Mouse (Mus musculus) forebrain, postnatal 0 days (tissue): ENCODE data around the gene C1ql4. TPM values are rescaled to one million over a fixed set of nuclear protein-coding genes. Genes with fewer than 3 reads are reported as not detected.

Experiments used
- ATAC-seq: fragments of 200-750 bp; cut with Nextera tagmentation; 2 replicates; pipeline ENCODE4 v1.8.0; 2017; ENCODE audit warnings: mild to moderate bottlenecking, moderate library complexity
- DNase-seq: peaks from one replicate; pipeline ENCODE4 v3.0.0-alpha.2; 2015
- H3K27ac ChIP-seq: fragments of 300-500 bp; sonication (generic); 2 replicates; pipeline ENCODE4 v1.5.1; 2014; ENCODE audit warnings: low read depth, mild to moderate bottlenecking, antibody characterized with exemption, low read length, moderate library complexity, mixed read lengths
- H3K27me3 ChIP-seq: fragments of 300-500 bp; sonication (generic); 2 replicates; pipeline ENCODE4 v1.6.1; 2014; ENCODE audit warnings: mild to moderate bottlenecking, low read length, mixed read lengths; ENCODE audit not compliant: insufficient read depth
- H3K36me3 ChIP-seq: fragments of 300-500 bp; sonication (generic); 2 replicates; pipeline ENCODE4 v1.6.1; 2014; ENCODE audit warnings: mild to moderate bottlenecking, moderate library complexity; ENCODE audit not compliant: insufficient read depth
- H3K4me1 ChIP-seq: fragments of 300-500 bp; sonication (generic); 2 replicates; pipeline ENCODE4 v1.6.1; 2014; ENCODE audit warnings: antibody characterized with exemption; ENCODE audit not compliant: insufficient read depth
- H3K4me2 ChIP-seq: fragments of 300-500 bp; sonication (generic); 2 replicates; pipeline ENCODE4 v1.6.1; 2014; ENCODE audit warnings: low read depth, mild to moderate bottlenecking, moderate library complexity
- H3K4me3 ChIP-seq: fragments of 300-500 bp; sonication (generic); 2 replicates; pipeline ENCODE4 v1.5.1; 2014; ENCODE audit warnings: low read depth, low read length, mixed read lengths
- H3K9ac ChIP-seq: fragments of 300-500 bp; sonication (generic); 2 replicates; pipeline ENCODE4 v1.6.1; 2014; ENCODE audit warnings: mild to moderate bottlenecking
- H3K9me3 ChIP-seq: fragments of 300-500 bp; sonication (generic); 2 replicates; pipeline ENCODE4 v1.6.1; 2016; ENCODE audit warnings: low read length
- CTCF ChIP-seq: sonication (generic); IDR thresholded peaks from 2 replicates; pipeline ENCODE4 v1.5.1; 2016; ENCODE audit warnings: antibody characterized with exemption, control low read depth, low read depth
- WGBS: fragments of 180-500 bp; shearing (Covaris S2); extraction: QIAGEN DNeasy Blood & Tissue Kit; methylation state at CpG from one replicate; pipeline ENCODE4 v1.1.7; 2014; 5-methylcytosine and 5-hydroxymethylcytosine counted together
- polyA plus RNA-seq: library from polyadenylated mRNA; unstranded; fragments of >200 nt; fragmentation: Nextera tagmentation; extraction: Ambion mirVana; gene quantifications from 2 replicates; pipeline ENCODE4 v1.2.1, GENCODE M21; 2015
- total RNA-seq: library from RNA; depleted of rRNA; stranded (reverse); fragments of >200 nt; gene quantifications from 2 replicates; pipeline ENCODE4 v1.2.3, GENCODE M21; 2014

The C1ql4 gene
- total and polyA plus RNA-seq, 2 experiments from 2014 or later, result 0.40 to 0.48 TPM

DNA sequence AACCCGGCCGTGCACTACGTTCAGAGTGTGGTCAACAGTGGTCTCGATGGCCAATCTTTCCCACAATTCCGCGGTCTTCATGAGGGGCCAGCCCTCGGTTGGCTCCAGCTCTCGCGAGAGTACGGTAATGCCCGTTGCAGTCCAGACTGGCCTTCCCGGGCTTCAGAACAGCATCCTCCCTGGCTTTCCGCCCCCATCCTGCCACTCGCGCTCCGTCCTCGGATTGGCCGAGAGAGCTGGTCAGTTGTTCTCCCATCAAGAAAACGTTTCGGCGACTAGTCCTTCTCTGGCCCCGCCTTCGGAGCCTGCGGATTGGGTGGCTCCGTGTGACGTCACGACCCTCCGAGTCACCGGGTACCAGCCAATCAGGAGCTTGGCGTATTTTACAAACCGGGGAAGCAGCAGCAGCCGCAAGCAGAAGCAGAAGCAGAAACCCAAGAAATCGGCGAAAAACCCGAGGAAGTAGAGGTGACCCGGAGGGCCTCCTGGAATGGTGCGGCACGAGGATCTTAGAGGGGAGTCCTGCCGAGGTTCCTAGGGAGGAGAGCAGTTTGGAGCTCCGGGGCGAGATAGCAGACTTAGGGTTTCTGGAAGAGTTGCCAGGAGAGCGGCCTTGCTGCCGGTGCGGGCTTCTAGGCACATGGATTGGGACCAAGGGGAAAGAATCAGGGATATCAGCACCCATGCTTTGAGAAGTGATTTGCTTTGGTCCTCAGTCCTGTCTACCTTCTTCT, 12.8 kb downstream of the C1ql4 start:
- Histone ChIP-seq H3K27me3 (no peaks in the 10 kb centered on the region), H3K4me2 (peak overlapping the region; percentile 98), H3K4me3 (peak overlapping the region; percentile 56), H3K4me1 (peaks cover 11% of the 10 kb centered on the region; the same call in 1 of the 2 replicates), H3K9ac (peak overlapping the region; percentile 86), H3K36me3 (no peaks in the 10 kb centered on the region), H3K9me3 (no peaks in the 10 kb centered on the region), H3K27ac (peak overlapping the region; percentile 95)
- ATAC-seq, result peak; percentile 98
- no peak for TF ChIP-seq CTCF
- peak; percentile 98 for DNase-seq
- 1% methylated on average over 44 of the region's 44 CpGs for WGBS

DNA sequence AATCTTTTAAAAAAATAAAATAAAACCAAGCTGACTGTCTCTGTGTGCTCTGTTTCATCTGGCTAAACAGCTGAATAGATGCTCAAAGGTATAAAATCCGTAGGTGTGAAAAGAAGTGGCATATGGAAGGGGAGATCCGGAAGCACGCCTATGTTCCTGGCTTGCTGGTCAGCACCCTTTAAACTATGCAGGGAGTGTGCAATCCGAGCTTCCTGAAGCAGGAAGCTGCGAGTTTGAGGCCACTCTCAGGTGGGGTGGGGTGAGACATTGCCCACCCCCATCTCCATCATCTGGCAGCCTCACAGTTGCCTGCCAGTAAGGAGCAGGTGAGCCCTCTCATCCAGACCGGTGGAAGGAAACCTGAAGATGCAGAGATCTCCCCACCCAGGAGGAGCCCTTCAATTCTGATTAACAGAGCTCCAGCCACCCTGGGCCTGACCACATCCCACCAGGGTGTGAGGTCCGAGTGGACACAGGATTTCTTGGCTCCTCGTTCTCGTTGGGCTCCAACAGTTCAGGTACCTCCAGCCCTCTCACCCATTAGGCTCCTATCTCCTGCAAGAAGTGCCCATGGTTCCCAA, 13.5 kb downstream of the C1ql4 start, which contains the start of gene Troap:
Troap (plus strand) TSS at position 557 of the 581 bp plus-strand sequence.
- 25% methylated on average over 9 of the region's 9 CpGs for WGBS
- DNase-seq (no peak), ATAC-seq (peak; percentile 11)
- Histone ChIP-seq H3K9ac (peak within 1 kb of the TSS; percentile 86), H3K4me2 (peak within 1 kb of the TSS; percentile 98), H3K4me3 (peak within 1 kb of the TSS; percentile 56), H3K4me1 (peaks cover 11% of the 10 kb centered on the region; the same call in 1 of the 2 replicates), H3K9me3 (no peaks in the 10 kb centered on the region), H3K36me3 (no peaks in the 10 kb centered on the region), H3K27me3 (no peaks in the 10 kb centered on the region), H3K27ac (peak within 1 kb of the TSS; percentile 95)
- TF ChIP-seq CTCF, result no peak

DNA sequence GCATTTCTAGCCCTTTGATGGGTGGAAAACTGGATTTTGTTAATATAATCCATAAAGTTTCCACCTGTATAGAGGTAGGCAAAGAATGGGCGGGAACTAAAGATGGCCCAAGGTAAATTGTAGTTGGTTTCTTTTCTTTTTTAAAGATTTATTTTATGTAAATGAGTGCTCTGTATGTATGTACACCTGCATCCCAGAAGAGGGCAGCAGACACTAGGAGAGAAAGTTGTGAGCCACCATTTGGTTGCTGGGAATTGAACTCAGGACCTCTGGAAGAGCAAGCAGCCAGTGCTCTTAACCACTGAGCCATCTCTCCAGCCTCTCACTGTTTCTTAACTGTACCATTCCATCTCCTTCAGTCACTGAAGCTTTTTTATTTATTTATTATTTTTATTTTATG, 15.6 kb downstream of the C1ql4 start:
- Histone ChIP-seq H3K27ac (no peak overlapping the region), H3K36me3 (no peaks in the 10 kb centered on the region), H3K27me3 (no peaks in the 10 kb centered on the region), H3K4me2 (no peak overlapping the region), H3K4me3 (no peak overlapping the region), H3K9ac (no peak overlapping the region), H3K9me3 (no peaks in the 10 kb centered on the region), H3K4me1 (peaks cover 11% of the 10 kb centered on the region; the same call in 1 of the 2 replicates)
- DNase-seq (no peak), ATAC-seq (no peak)
- 75% methylated on average over 1 of the region's 1 CpGs for WGBS
- TF ChIP-seq CTCF, result 0 out of 2 replicates have a peak, but pooled peaks have one; percentile 25

DNA sequence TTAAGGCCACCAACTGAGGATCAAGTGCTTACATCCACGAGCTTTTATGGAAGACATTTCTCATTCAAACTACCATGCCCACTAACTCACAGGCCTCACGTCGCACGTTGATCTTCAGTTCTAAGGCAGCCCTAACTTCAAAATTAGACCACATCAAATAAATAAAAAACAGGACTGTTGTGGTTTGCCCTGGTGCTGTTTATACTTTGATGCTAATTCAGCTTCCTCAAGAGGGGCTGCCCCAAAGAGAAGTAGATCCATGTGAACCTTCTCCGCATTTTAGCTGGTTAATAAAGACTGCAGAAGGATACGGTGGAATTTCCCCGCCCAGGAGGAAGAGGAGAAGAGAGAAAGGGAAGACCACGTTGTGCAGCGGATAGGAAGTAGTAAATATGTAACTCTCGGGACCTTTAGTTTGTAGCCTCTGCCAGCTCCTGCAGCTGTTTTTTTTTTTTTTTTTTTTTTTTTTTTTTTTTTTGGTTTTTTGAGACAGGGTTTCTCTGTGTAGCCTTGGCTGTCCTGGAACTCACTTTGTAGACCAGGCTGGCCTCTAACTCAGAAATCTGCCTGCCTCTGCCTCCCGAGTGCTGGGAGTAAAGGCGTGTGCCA, 22.0 kb downstream of the C1ql4 start:
- no peak for TF ChIP-seq CTCF
- H3K27ac ChIP-seq, result no peak overlapping the region
- WGBS, result 82% methylated on average over 12 of the region's 12 CpGs
- H3K4me1 ChIP-seq, result no peaks in the 10 kb centered on the region
- no peak for DNase-seq
- H3K9ac ChIP-seq, result no peak overlapping the region
- H3K4me3 ChIP-seq, result no peak overlapping the region
- no peaks in the 10 kb centered on the region for H3K36me3 ChIP-seq
- 0 out of 2 replicates have a peak, but pooled peaks cover 3% of the 10 kb centered on the region for H3K27me3 ChIP-seq
- no peak overlapping the region for H3K4me2 ChIP-seq
- no peak for ATAC-seq
- H3K9me3 ChIP-seq, result no peaks in the 10 kb centered on the region

DNA sequence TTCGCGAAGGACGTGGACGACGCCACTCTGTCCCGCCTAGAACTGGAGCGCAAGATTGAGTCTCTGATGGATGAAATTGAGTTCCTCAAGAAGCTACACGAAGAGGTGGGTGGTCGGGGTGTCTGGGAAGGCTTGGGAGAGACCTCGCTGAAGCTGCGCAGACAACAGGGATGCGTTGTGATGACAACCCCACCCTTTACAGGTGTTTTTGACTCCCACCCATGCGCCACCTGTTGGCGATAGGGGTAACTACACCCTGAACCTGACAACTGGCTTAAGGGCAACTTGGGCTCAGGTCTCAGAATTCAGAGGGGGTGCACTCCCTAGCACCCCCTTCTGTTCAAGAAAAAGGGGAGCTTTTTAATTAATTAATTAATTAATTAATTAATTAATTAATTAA, 31.3 kb downstream of the C1ql4 start:
- TF ChIP-seq CTCF, result peak; percentile 73
- DNase-seq, result no peak
- no peak for ATAC-seq
- Histone ChIP-seq H3K4me2 (peak overlapping the region; percentile 69), H3K9me3 (no peaks in the 10 kb centered on the region), H3K9ac (no peak overlapping the region), H3K36me3 (no peaks in the 10 kb centered on the region), H3K4me3 (peak overlapping the region; percentile 9), H3K27me3 (peaks cover 38% of the 10 kb centered on the region), H3K4me1 (0 out of 2 replicates have a peak, but pooled peaks cover 4% of the 10 kb centered on the region), H3K27ac (no peak overlapping the region)
- 8% methylated on average over 14 of the region's 14 CpGs for WGBS

DNA sequence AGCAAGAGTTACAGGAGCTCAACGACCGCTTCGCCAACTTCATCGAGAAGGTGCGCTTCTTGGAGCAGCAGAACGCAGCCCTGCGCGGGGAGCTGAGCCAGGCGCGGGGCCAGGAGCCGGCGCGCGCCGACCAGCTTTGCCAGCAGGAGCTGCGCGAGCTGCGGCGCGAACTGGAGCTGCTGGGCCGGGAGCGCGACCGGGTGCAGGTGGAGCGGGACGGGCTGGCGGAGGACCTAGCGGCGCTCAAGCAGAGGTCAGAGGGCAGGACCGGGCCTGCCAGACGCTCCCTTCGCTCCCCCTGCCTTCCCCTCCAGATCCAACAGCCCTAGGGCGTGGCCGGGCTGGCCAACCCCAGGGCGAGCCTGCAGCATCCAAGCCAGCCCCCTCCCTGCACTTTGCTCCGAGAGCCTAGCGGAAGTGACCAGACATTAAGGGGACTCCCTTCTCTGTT, 32.1 kb downstream of the C1ql4 start:
- DNase-seq, result peak; percentile 70
- peak; percentile 21; the same call in 1 of the 2 replicates for TF ChIP-seq CTCF
- H3K27me3 ChIP-seq, result peaks cover 38% of the 10 kb centered on the region
- 0 out of 2 replicates have a peak, but pooled peaks cover 4% of the 10 kb centered on the region for H3K4me1 ChIP-seq
- WGBS, result under 1% methylated on average over 32 of the region's 37 CpGs
- H3K9ac ChIP-seq, result peak overlapping the region; percentile 33
- no peak overlapping the region for H3K27ac ChIP-seq
- H3K4me2 ChIP-seq, result peak overlapping the region; percentile 69
- ATAC-seq, result peak; percentile 55
- no peaks in the 10 kb centered on the region for H3K36me3 ChIP-seq
- peak overlapping the region; percentile 38 for H3K4me3 ChIP-seq
- no peaks in the 10 kb centered on the region for H3K9me3 ChIP-seq

DNA sequence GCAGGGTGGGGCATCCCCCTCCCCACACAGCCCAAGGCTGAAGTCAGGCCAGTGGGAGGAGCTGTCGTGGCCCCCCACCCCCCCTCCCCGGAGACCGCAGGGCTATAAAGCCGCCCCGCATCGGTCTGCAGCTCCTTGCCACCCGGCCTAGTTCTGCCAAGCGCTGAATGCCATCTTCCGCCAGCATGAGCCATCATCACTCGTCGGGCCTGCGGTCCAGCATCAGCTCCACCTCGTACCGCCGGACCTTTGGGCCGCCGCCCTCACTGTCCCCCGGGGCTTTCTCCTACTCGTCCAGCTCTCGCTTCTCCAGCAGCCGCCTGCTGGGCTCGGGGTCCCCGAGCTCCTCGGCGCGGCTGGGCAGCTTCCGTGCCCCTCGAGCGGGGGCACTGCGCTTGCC, 32.6 kb downstream of the C1ql4 start, which contains the start of gene Prph:
Prph (plus strand) TSS at position 135 of the 400 bp plus-strand sequence.
- Histone ChIP-seq H3K36me3 (no peaks in the 10 kb centered on the region), H3K4me3 (peak within 1 kb of the TSS; percentile 38), H3K9me3 (no peaks in the 10 kb centered on the region), H3K9ac (peak within 1 kb of the TSS; percentile 33), H3K4me1 (0 out of 2 replicates have a peak, but pooled peaks cover 4% of the 10 kb centered on the region), H3K27ac (no peak within 1 kb of the TSS), H3K4me2 (peak within 1 kb of the TSS; percentile 69), H3K27me3 (peaks cover 38% of the 10 kb centered on the region)
- WGBS, result under 1% methylated on average over 28 of the region's 30 CpGs
- TF ChIP-seq CTCF, result no peak
- ATAC-seq, result no peak
- DNase-seq, result no peak
